Mouse (Mus musculus): ENCODE results near the gene Atp1a4.

Gene Atp1a4

DNA sequence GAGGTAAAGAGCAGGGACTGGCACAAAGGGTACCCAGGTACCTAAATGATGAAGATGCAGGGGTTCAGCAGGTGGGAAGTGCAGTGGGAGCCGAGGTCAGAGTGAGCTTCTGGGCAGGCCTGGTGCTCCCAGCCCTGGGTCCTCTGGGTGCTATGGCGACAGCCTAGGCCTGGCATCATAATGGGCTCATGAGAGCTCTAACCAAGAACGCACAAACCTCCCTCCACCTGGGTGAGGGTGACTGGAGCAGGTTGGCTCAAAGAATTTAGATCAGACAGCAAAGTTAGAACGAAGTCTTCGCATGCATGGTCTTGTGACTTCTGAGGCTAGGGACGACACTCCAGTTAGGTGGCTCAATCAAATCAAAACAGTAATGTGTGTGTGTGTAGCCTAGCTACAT lies at the start of gene Atp1a4:
Gene Atp1a4, minus strand, starts transcription at position 101 of the 400 bp plus-strand sequence.
- DNase-seq (ENCODE audit: low read depth, low spot score) = no peak

DNA sequence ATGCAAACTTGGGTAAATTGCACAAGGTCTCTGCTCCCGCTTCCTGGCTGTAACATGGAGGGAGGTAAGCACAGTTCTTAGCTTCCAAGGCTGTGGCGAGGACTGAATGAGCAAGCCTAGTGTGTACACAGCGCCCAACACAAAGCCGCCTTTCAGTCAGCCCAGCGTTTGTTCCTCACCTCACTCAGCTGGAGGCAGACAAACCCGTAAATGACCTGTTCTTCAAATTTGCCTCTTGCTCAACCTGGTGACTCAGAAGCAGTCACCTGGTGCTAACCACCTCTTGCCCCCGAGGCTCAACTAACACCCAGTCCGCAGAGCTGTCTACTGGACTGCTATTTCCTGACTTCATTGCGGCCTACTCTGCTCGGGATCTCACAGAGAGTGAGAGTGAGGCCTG lies 49.7 kb upstream of the Atp1a4 start:
- no peak for DNase-seq (ENCODE audit: low read depth, low spot score)

DNA sequence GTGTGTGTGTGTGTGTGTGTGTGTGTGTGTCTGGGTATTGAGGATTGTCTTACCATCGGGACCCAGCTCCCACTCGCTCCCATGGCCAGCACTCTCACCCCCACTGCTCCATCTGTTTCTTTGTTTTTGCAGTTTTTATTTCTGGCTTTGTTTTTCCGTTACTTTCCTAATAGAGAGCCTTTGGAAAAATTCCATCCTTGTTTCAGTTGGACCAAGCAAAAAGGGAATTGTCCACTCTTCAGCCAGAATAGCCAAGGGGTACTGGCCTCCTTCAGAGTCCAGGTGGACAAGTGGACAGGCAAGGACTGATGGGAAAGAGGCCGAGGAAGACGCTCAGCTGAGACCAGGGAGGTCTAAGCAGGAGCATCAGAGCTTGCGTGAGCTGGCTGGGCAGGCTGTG lies 48.7 kb upstream of the Atp1a4 start:
- DNase-seq (ENCODE audit: low read depth, low spot score) = no peak

DNA sequence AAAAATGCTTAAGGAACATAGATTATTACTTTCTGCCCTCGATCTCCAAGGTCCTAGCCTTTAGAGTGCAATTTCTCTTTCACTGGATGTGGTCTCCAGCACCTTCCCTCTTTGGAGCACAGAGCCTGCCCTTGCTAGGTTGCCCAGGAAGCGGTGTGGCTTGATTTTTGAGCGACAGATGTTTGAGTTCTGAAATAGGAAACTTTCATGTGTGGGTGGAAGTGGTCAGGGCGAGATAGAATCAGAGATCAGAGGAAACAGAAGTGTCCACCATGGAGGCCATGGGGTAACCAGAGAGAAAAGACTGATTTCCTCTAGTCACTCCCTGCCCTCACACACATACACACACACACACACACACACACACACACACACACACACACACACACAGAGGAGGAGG lies 48.0 kb upstream of the Atp1a4 start:
- no peak for DNase-seq (ENCODE audit: low read depth, low spot score)

DNA sequence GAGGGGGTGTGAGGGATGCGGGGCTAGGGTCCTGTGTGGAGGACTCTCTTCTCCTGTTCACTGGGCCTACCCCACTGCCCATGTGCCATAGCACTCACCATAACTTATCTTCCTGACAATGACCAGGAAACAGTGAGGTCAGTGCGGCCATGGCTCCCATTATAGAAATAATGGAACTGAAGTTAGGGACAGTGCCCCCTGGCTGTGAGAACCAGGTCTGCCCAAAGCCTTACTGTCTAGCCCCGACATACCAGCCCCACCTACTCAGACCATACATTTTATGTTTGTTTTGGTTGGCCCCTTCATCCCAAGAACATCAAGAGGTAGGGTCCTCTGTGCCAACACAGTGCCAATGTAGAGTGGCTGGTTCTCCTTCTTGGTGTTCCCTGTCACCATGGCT lies 47.4 kb upstream of the Atp1a4 start:
- DNase-seq (ENCODE audit: low read depth, low spot score) = peak; percentile 62

DNA sequence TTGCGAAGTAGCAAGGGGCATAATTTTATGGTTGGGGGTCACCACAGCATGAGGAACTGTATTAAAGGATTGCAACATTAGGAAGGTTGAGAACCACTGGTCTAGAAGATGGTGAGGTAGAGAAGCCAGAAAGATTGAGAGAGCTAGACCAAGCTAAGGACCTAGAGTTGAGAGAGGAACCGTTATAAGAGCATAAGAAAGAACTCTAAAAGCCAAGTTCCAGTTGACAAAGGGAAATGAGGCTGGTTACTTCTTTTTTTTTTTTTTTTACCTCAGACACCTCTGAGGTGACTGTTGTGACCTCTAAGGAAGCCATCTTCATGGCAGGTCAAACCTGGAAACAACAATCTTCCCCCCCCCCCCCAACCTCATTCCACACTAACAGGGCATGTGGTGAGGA lies 46.9 kb upstream of the Atp1a4 start:
- DNase-seq (ENCODE audit: low read depth, low spot score) = no peak

DNA sequence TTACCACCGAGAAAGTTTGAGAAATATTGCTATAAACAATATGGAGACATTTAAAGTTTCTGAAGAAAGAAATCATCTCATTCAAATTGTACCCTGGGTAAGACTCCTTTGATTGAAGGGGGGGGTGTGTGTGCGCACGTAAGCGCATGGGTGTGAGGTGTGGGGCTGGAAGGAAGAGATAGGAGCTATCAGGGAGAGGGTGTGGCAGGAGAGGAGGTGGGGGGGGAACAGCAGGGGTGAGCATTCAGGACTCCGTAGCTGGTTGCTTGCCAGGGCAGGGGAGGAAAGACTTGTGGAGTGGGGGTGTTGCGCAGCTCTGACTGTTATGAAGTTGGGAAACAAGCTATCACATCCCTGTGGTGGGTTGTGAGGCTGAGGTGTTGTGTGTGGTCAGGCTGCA lies 46.2 kb upstream of the Atp1a4 start:
- DNase-seq (ENCODE audit: low read depth, low spot score) = no peak

DNA sequence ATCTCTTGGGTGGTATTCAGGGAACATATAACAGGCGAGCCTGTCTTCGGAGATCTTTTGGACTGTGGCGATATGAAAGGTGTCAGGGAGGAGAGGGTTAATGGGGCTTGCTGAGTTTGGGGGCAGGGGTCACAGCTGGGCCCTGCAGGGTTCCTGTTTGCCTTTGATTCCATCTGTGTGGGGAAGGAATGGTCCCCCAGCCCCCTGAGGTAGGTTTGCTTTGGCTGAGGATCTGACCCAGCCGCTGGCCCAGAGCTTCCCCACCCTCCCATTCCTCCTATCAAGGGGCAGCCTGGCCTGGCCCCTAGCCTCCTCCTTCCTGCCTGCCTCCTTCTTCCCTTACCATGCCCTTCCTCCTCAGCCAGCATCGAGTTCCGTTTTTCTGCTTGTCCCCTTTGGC lies 44.6 kb upstream of the Atp1a4 start:
- no peak for DNase-seq (ENCODE audit: low read depth, low spot score)

DNA sequence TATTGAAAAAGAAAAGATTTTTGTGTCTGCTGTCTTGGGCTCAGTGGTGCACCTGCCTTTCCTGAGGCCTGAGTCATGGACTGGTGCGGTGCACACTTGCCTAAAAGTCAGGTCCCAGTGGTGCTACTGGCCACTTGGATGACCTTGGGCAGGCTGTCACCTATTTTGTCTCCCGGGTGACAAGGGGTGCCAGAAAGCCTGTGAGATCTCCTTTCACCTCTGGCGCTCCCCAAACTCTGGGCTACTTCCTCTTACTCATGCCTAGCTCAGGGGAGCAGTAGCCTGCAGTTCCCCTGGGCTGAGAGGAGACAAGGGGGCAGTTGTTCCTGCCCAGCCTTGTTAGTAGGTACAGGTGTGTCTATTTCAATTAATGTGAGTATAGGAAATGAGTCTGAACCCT lies 44.1 kb upstream of the Atp1a4 start:
- no peak for DNase-seq (ENCODE audit: low read depth, low spot score)

DNA sequence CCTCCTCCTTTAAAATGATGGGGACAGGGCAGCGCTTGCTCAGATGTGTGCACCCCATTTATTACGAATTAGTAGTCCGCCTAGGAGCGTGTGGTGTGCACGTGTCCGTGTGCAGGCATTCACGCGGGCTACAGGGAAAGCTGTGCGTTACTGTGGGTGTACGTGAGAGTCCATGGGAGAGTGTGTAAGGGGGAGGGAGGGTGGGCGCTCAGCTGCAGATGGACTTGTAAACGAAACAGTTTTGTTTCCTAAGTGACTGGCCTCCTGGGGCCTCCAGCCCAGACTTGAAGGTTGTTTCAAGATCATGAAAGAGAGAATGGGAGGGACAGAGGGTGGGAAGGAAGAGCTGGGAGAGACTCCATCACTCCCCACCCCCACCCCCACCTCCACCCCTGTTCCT lies 43.0 kb upstream of the Atp1a4 start:
- peak; percentile 63 for DNase-seq (ENCODE audit: low read depth, low spot score)

DNA sequence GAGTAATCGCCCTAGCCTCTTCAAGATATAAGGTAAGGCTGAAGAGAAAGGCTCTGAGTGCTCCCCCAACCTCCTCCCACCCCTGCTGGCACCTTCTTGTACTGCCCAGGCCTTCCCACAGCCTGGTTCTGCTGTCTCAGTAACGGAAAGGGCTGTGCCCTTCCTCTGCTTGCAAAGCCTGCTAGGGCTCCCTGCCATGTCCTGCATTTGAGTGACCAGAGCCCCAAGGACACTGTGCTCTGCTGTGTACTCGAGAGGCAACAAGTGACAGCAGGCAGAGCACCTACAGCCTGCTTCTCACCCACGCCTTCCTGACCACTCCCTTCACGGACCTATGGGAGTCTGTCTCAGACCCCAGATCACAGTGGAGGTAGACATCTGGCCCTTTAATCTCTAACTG lies 42.0 kb upstream of the Atp1a4 start:
- no peak for DNase-seq (ENCODE audit: low read depth, low spot score)

DNA sequence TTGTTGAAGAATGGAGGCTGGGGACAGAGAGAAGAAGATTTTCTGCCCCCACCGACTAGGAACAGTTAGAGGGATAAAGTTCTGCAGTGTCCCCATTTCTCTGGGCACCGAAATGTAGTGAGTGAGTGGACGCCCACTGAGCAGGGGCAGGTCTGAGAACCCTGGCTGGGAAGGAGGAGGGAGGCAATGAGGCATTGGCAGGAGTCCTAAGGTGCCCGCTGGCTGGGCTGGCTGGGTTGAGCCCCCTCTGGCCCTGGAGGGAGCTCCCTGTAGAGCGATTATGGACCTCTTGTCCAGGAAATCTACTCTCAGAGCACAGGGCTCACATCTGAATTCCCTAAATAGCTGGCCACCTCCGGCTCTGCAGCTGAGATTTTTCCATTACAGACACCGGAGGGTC lies 41.3 kb upstream of the Atp1a4 start:
- no peak for DNase-seq (ENCODE audit: low read depth, low spot score)

DNA sequence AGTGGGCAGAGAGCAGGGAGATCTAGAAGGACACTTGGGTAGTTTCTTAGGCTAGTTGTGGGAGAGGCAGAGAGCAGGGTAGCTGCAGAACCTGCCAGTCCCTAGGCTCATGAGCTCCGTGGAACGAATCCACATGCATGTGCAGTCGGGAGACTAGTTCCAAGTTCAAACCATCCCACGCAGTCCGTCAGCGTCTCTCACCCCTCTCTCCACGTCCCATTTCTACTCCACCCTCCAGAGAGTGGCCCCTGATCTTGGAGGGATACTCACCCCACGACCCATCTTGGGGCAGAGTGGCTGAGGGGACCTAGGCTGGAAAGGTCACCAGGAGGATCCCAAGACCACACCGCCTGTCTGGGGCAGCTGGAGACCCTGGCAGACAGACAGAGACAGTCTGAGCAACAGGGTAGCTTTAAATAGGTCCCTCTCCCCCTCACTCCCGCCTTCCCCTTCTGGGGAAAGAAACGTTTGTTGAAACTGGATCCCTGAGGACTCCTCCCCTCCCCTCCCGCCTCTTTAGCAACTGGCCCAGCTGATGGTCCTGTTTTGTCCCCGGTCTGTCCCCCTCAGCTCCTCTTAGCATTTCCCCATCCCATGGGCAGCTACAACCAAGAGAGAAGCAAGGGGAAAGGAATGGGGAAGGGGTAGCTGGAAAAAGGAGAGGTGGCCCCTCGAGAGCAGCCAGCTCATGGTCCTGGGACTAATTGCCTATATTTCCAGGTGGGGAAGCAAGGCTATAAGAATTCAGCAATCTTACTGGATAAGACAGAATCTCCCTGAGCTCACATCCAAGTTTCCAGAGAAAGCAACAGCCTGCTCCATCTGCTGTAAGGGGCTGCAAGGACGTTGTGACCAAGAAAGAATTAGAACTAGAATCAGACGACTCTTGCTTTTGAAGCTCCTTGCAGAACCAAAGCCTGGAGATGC lies 39.7 kb upstream of the Atp1a4 start, which contains the start of gene Atp1a2:
Gene Atp1a2, minus strand, starts transcription at position 454 of the 927 bp plus-strand sequence.
- no peak for DNase-seq (ENCODE audit: low read depth, low spot score)

DNA sequence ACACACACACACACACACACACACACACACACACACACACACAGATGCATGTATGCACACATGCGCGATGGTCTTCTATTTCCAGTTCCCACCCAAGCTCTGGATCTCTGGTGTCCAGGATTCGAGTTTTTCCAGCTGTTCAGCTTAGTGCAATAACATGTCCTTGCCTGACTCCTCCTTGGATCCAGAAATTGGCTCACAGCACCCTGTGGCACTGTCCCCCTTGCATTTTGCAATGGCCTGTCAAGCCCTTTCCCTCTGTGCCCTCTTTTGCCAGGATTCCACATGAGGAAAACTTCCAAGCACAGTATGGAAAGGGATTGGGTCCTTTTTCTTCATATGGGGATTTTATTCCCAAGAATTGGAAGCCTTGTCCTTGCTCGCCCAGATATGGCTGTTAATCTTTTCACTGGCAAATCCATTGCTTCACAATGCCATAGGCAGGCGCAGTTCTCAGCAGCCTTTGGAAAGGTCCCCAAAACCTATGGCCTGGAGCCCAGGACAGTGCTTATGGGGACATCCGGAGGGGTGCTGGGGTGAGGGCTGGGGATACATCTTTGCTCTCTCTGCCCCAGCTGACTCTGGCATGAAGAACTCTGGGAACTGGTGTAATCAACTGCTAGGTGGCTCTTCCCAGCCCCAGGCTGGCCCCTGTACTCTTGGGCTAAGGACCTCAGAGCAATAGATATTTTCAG lies 38.7 kb upstream of the Atp1a4 start:
- no peak for DNase-seq (ENCODE audit: low read depth, low spot score)

DNA sequence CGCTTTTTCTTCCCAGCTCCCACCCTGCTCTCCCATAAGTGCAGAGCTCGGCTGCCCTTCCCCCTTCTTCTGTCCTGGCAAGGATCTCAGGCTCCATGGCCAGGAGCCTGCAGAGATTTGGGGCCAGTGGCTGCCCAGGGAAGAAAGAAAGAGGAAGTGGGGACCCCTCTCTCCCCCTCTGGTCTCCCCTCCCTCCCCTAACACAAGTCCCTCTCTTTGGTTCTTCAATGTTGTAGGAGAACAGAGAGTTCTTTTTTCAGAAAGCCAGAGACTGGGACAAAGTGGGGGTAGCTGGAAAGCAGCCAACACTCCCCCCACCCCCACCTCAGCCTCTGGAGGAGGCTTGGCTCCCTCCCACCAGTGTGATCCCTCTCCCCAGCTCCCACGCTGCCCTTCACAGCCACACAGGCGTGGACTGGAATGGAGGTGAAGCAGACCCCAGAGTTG lies 37.6 kb upstream of the Atp1a4 start:
- DNase-seq (ENCODE audit: low read depth, low spot score) = no peak

DNA sequence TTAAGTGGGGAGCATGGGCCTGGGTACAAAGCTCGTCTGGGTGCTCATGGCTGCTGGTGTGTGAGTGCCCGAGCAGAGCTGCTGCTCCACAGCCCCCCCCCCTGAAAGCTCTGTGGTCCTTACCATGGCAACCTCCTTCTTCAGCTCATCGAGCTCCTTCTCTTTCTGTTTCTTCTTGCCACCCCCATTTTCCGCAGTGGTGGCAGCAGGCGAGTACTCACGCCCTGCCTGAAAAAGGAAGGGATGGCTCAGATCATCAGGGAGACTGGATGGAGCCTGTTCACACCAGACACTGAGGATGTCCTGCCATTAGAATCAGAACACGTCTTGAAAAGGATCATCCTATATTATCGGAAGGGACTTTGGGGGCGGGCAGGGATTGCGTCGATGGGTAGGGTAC lies 35.2 kb upstream of the Atp1a4 start:
- DNase-seq (ENCODE audit: low read depth, low spot score) = no peak

DNA sequence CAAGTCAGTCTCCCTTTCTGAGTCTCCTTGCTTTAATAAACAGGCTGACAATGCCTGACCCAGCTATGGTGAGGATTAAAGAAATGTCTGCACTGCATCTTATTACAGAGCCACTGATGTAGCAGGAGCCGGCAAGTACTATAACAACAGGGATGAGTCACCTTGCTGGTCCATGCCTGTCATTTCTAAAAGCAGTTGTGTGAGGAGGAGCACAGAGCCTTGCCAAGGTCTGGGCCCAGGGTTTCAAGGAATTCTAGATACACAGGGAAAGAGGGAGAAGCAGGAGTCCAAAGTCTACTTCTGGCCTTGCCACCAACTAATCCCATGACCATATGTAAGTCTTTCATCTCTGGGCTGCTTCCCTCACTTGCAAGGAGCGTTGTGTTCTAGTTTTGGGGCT lies 34.7 kb upstream of the Atp1a4 start:
- no peak for DNase-seq (ENCODE audit: low read depth, low spot score)

DNA sequence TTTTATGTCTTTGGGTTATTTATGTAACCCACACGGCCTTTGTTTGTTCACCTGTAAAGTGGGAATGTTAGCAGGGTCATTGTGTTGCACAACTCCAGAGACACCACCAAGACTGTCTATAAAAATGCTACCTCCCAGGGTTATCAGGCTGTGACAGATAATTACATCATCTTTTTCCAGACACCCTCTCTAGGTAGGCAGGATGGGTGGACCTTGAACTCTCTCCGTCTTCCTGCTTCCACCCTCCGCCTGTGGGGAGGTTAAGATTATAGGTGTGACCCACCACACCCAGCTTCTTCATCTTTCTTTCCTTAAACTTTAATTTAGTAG lies 31.4 kb upstream of the Atp1a4 start:
- DNase-seq (ENCODE audit: low read depth, low spot score) = no peak

DNA sequence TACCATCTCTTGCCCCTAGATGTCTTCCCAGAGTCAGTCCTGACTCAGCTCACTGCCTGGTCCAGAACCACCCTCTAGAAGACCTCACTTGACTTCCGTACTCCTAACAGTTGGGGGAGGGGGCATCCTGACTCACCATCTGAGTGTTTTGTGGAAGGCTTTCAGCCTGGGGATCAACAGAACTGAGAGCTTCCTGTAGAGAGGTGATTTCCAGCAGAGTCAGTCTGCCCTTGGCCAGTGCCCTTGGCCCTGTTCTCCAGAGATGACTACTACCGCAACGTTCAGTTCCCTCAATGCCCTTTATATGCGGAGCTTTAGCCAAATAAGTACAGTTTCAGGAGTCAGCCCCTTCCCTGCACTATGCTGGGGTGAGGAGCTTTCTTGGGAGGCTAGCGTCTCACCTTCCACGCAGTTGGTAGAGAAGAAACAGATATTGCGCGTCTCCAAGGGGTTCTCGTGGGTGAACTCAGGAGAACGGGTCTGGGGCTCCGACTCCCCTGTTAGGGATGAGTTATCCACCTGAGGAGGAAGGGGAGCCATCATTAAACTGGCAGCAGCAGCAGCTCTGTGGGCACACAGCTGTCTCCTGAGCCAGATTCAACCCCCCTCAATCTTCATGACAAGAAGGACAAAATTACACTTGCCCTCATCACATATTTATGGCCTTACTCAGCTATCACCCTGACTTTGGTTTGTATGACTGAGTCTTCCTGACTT lies 30.8 kb upstream of the Atp1a4 start:
- no peak for DNase-seq (ENCODE audit: low read depth, low spot score)

DNA sequence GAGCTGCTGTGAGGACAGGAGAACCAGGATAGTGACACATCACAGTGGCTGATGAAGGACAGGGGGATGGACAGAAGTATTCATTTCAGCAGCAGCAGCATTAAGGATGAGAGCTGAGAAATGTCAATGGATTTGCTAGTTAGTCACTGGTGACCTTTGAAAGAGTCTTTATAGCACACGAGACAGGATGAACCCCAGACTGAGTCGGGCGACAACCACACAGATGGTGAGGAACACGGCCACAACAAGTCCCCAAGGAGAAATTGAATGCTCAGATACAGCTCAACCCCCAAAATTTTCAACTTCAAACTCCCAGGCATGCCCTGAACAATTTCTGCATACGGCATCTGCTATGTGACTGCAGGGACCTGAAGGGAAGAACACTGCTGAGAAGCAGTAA lies 28.5 kb upstream of the Atp1a4 start:
- DNase-seq (ENCODE audit: low read depth, low spot score) = no peak

DNA sequence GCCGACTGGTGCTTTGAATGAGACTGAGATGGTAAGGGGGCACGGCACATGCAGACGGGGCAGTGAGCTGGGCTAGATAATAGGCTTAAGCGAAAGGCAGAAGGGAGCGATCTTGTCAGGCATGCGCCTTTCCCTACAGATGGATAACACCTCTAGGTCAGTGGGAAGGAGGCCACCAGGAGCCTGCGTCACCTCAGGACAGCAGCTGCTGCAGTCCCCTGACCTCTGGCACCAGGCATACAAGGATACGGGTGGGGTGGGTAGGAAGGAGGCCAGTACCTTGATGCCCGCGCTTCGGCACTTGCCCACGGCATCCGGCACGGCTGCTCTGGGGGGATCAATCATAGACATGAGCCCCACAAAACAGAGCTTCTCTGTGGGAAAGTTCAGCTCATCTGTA lies 26.0 kb upstream of the Atp1a4 start:
- DNase-seq (ENCODE audit: low read depth, low spot score) = no peak

DNA sequence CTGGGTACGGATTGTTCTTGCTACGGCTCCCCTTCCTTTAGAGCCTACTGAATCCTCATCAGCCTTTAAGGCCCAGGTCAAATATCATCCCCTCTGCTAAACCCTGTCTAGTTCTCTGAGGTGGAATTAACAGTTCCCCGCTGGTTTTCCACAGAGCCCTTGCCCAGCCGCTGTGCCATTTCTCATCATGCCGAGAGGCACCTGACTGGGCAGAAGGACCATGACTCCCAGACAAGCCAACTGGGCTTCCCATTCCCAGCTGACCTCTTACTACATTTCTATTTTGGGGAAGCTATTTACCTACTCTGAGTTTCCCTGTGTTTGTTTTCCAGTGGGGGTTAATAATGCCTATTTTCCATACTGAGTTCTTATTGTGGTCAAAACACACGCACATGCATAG lies 24.9 kb upstream of the Atp1a4 start:
- no peak for DNase-seq (ENCODE audit: low read depth, low spot score)

All from ZHBTc4 (cell line).